Mouse (Mus musculus) lung, postnatal 10 days (tissue): ENCODE results near the gene Fars2.

Experiments used
- DNase-seq: peaks from one replicate; pipeline ENCODE4 v3.0.0; 2021

The Fars2 gene

GRCm38 (mm10) chr13:36750056-36750455 is 632.8 kb downstream of the Fars2 start:
- DNase-seq = no peak

- no peak for DNase-seq
These were observed 634.6 kb downstream of the Fars2 start for GRCm38 (mm10) chr13:36751861-36752260.

DNA sequence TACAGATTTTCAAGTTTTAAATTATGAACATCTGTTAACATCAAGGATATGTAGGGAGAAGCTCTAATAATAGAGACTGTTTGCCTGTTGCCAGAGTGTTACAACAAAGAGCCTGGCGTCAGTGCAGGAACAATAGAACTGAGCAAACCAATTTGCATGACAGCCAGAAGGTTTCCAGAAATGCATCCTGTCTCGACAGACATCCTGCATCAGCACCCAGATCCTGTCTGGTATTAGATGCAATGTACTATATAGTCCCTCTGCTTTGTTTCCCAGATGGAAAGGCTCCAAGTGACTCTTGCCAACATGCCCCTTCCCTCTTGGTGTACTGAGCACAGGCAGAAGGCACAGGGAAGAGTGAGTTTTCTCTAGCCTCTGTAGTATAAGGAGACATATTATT is 649.6 kb downstream of the Fars2 start:
- DNase-seq = no peak
